Mouse (Mus musculus) kidney, embryonic 14.5 days (tissue): ENCODE measurements at regions not wholly inside any gene's neighbourhood (a gene's known extent, or its start where the extent isn't known, plus 50 kb on each side); places are given as distances from the start of the nearest gene placed in this dataset.

Experiments
- ATAC-seq: fragments of 200-750 bp; cut with Nextera tagmentation; 2 replicates; pipeline ENCODE4 v1.8.0; 2017; ENCODE audit warnings: moderate number of reproducible peaks, mild to moderate bottlenecking, moderate TSS enrichment, moderate library complexity; ENCODE audit not compliant: low FRiP score, low TSS enrichment
- H3K27ac ChIP-seq: fragments of 300-500 bp; sonication (generic); 2 replicates; pipeline ENCODE4 v1.5.1; 2014; ENCODE audit warnings: low read depth, mild to moderate bottlenecking, low read length, moderate library complexity, mixed read lengths
- H3K27me3 ChIP-seq: fragments of 300-500 bp; sonication (generic); 2 replicates; pipeline ENCODE4 v1.6.1; 2014; ENCODE audit warnings: mild to moderate bottlenecking, low read length; ENCODE audit not compliant: control insufficient read depth, insufficient read depth
- H3K36me3 ChIP-seq: fragments of 300-500 bp; sonication (generic); 2 replicates; pipeline ENCODE4 v1.6.1; 2014; ENCODE audit warnings: low read length, mixed read lengths; ENCODE audit not compliant: control insufficient read depth, insufficient read depth
- H3K4me1 ChIP-seq: fragments of 300-500 bp; sonication (generic); 2 replicates; pipeline ENCODE4 v1.6.1; 2014; ENCODE audit warnings: low read length, mixed read lengths; ENCODE audit not compliant: control insufficient read depth, insufficient read depth
- H3K4me2 ChIP-seq: fragments of 300-500 bp; sonication (generic); replicated peaks from 2 replicates; pipeline ENCODE4 v1.6.1; 2014; ENCODE audit warnings: low read depth, mild to moderate bottlenecking, low read length
- H3K4me3 ChIP-seq: fragments of 300-500 bp; sonication (generic); 2 replicates; pipeline ENCODE4 v1.5.1; 2014; ENCODE audit warnings: mild to moderate bottlenecking, low read length
- H3K9ac ChIP-seq: fragments of 300-500 bp; sonication (generic); 2 replicates; pipeline ENCODE4 v1.6.1; 2014; ENCODE audit warnings: low read depth, mild to moderate bottlenecking, low read length, moderate library complexity
- H3K9me3 ChIP-seq: fragments of 300-500 bp; sonication (generic); 2 replicates; pipeline ENCODE4 v1.6.1; 2016; ENCODE audit warnings: low read length; ENCODE audit not compliant: control insufficient read depth
- WGBS: fragments of 180-500 bp; shearing (Covaris S2); extraction: QIAGEN DNeasy Blood & Tissue Kit; methylation state at CpG from one replicate; pipeline ENCODE4 v1.1.7; 2014; 5-methylcytosine and 5-hydroxymethylcytosine counted together

DNA sequence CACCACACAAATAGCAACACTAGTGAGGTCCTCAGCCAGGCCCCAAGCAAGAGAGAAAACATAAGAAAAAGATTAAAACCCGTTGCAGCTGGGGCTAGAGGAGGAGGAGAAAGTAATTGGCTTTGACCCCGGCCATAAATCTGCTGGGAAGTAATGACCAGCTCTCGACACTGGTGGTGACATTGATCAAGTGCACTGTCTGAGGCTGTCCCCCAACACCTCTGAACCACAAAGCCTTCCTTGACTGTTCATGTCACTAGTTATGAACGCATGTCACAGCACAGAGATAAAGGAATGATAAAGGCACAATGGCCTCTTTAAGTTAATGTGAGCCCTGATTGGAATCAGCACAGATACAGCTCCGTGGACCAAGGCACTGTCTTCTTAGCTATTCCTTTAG lies 640.1 kb downstream of the Dok5 start:
- no peaks in the 10 kb centered on the region for H3K36me3 ChIP-seq
- H3K9me3 ChIP-seq: no peaks in the 10 kb centered on the region
- no peak overlapping the region for H3K4me2 ChIP-seq
- WGBS: 19% methylated on average over 5 of the region's 5 CpGs
- peaks cover 4% of the 10 kb centered on the region for H3K4me1 ChIP-seq
- no peak overlapping the region for H3K4me3 ChIP-seq
- H3K27me3 ChIP-seq: no peaks in the 10 kb centered on the region
- H3K27ac ChIP-seq: no peak overlapping the region
- H3K9ac ChIP-seq: no peak overlapping the region
- 0 out of 2 replicates have a peak, but pooled peaks have one; percentile 66 for ATAC-seq

- no peak overlapping the region for H3K27ac ChIP-seq
- no peak overlapping the region for H3K9ac ChIP-seq
- H3K4me1 ChIP-seq: no peaks in the 10 kb centered on the region
- no peak overlapping the region for H3K4me2 ChIP-seq
- no peak for ATAC-seq
- no peaks in the 10 kb centered on the region for H3K27me3 ChIP-seq
- WGBS: 75% methylated on average over 8 of the region's 8 CpGs
- no peak overlapping the region for H3K4me3 ChIP-seq
- no peaks in the 10 kb centered on the region for H3K36me3 ChIP-seq
- peaks cover 4% of the 10 kb centered on the region; the same call in 1 of the 2 replicates for H3K9me3 ChIP-seq
These were observed 633.9 kb downstream of the Dok5 start for GRCm38 (mm10) chr2:171365553-171365952.

GRCm38 (mm10) chr2:171364621-171365020 lies 633.0 kb downstream of the Dok5 start:
- no peak overlapping the region for H3K4me2 ChIP-seq
- H3K27me3 ChIP-seq: no peaks in the 10 kb centered on the region
- H3K27ac ChIP-seq: no peak overlapping the region
- WGBS: 85% methylated on average over 3 of the region's 3 CpGs
- no peak overlapping the region for H3K9ac ChIP-seq
- peaks cover 4% of the 10 kb centered on the region; the same call in 1 of the 2 replicates for H3K9me3 ChIP-seq
- H3K4me3 ChIP-seq: no peak overlapping the region
- no peaks in the 10 kb centered on the region for H3K36me3 ChIP-seq
- ATAC-seq: no peak
- no peaks in the 10 kb centered on the region for H3K4me1 ChIP-seq

DNA sequence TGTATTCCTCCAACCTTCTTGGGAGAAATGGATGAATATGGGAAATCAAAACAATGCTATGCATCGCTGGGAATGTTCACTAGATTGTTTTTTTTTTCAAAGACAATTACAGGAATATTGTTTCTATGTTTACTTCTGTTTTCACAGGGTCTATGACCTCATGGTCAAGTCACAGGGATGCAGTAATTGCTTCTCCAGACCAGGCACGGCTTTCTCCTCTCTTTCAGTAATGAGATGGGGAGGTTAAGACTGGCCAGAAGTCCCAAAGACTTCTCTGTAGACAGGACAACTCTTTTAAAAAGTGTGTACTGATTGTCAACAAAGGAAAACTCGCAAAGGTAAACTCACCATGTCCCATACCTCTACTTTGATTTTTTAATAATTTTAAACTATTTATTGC lies 631.8 kb downstream of the Dok5 start:
- 76% methylated on average over 3 of the region's 3 CpGs for WGBS
- Histone ChIP-seq H3K4me1 (no peaks in the 10 kb centered on the region), H3K4me3 (no peak overlapping the region), H3K27ac (no peak overlapping the region), H3K36me3 (no peaks in the 10 kb centered on the region), H3K4me2 (no peak overlapping the region), H3K27me3 (no peaks in the 10 kb centered on the region), H3K9me3 (peaks cover 4% of the 10 kb centered on the region; the same call in 1 of the 2 replicates), H3K9ac (no peak overlapping the region)
- no peak for ATAC-seq

DNA sequence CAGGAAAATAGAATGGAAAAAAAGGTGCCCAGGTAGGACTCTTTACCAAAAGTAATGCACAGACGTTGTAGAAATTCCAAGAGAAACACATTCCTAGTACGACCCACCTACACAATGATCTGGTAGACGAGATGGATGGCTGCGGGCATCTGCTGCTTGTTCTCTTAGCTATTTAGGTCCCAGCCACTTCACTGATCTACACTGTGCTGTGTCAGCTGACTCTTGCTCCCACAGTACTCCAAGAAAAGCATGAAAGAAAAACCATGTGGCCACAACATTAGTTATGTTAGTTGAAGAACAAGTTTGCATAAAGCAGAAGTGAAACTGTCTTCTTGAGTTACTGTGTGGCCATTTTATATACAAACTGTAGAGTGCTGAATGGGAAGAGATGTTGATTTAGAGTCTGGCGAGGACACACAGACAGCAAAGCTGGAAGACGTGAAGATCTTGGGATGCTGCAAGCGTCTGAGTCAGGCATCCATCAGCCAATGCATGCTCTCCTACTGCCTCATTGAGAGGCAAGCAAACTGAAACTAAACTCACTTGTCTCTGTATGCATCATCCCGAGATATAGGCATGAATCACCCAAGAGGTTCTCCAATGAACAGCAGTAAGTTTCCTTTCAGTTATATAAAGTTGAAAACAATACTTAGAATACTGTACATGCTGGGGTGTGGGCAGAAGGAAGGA lies 626.6 kb downstream of the Dok5 start:
- no peak overlapping the region for H3K4me3 ChIP-seq
- no peak overlapping the region for H3K4me2 ChIP-seq
- WGBS: 88% methylated on average over 8 of the region's 8 CpGs
- no peak overlapping the region for H3K9ac ChIP-seq
- no peaks in the 10 kb centered on the region for H3K27me3 ChIP-seq
- no peaks in the 10 kb centered on the region for H3K9me3 ChIP-seq
- no peaks in the 10 kb centered on the region for H3K36me3 ChIP-seq
- H3K27ac ChIP-seq: no peak overlapping the region
- no peak for ATAC-seq
- no peaks in the 10 kb centered on the region for H3K4me1 ChIP-seq

- Histone ChIP-seq H3K4me1 (no peaks in the 10 kb centered on the region), H3K4me2 (no peak overlapping the region)
- 84% methylated on average over 2 of the region's 2 CpGs for WGBS
These were observed 616.5 kb downstream of the Dok5 start for GRCm38 (mm10) chr2:171348156-171348555.

GRCm38 (mm10) chr2:171333816-171334757 lies 602.5 kb downstream of the Dok5 start:
- Histone ChIP-seq H3K4me3 (no peak overlapping the region), H3K4me2 (no peak overlapping the region), H3K4me1 (no peaks in the 10 kb centered on the region), H3K27me3 (no peaks in the 10 kb centered on the region), H3K27ac (no peak overlapping the region), H3K36me3 (no peaks in the 10 kb centered on the region), H3K9ac (no peak overlapping the region), H3K9me3 (no peaks in the 10 kb centered on the region; the same call in 1 of the 2 replicates)
- WGBS: 47% methylated on average over 14 of the region's 14 CpGs
- ATAC-seq: peak; percentile 68; the same call in 1 of the 2 replicates

More at GRCm38 (mm10) chr2:171348156-171348555, 616.5 kb downstream of the Dok5 start:
- ATAC-seq: no peak
- no peaks in the 10 kb centered on the region for H3K36me3 ChIP-seq
- H3K27ac ChIP-seq: no peak overlapping the region
- no peaks in the 10 kb centered on the region for H3K27me3 ChIP-seq
- no peaks in the 10 kb centered on the region for H3K9me3 ChIP-seq
- no peak overlapping the region for H3K9ac ChIP-seq
- H3K4me3 ChIP-seq: no peak overlapping the region

GRCm38 (mm10) chr2:171332826-171333225 lies 601.2 kb downstream of the Dok5 start:
- Histone ChIP-seq H3K27me3 (no peaks in the 10 kb centered on the region), H3K9ac (no peak overlapping the region), H3K4me2 (no peak overlapping the region), H3K36me3 (no peaks in the 10 kb centered on the region), H3K27ac (no peak overlapping the region), H3K9me3 (no peaks in the 10 kb centered on the region; the same call in 1 of the 2 replicates), H3K4me1 (no peaks in the 10 kb centered on the region), H3K4me3 (no peak overlapping the region)
- WGBS: 93% methylated on average over 8 of the region's 8 CpGs
- no peak for ATAC-seq

DNA sequence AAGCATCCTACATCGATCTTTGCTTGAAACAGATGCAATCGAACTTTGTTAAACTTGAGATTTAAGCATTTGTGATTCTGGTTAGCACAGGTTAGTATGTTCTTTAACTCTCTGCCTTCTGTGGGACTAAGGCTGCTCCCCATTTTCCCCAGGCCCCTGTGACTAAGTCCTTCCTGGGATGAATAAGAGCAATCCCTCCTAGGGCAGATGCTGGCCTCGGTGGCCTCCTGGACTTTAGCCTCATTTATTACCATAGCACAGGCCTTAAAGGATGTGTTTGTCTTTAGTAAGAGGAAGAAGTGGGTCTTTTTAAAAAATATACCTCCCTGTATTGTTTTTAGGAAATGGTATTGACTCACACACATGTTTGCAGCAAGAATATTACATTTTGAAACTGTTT lies 599.9 kb downstream of the Dok5 start:
- Histone ChIP-seq H3K4me3 (no peak overlapping the region), H3K36me3 (no peaks in the 10 kb centered on the region), H3K4me2 (no peak overlapping the region), H3K4me1 (no peaks in the 10 kb centered on the region), H3K9me3 (no peaks in the 10 kb centered on the region; the same call in 1 of the 2 replicates), H3K27ac (no peak overlapping the region), H3K9ac (no peak overlapping the region), H3K27me3 (no peaks in the 10 kb centered on the region)
- ATAC-seq: no peak
- WGBS: 96% methylated on average over 3 of the region's 3 CpGs
